Mouse (Mus musculus) heart, embryonic 11.5 days (tissue): Measurements from ENCODE around the gene Col24a1. TPM values are rescaled to one million over a fixed set of nuclear protein-coding genes. Genes with fewer than 3 reads are reported as not detected.

ENCODE experiments used
- ATAC-seq: fragments of 200-750 bp; cut with Nextera tagmentation; replicated peaks from 2 replicates; pipeline ENCODE4 v1.8.0; 2017; ENCODE audit warnings: moderate library complexity; ENCODE audit not compliant: insufficient number of reproducible peaks, low FRiP score, low TSS enrichment
- H3K27ac ChIP-seq: fragments of 300-500 bp; sonication (generic); 2 replicates; pipeline ENCODE4 v1.5.1; 2014; ENCODE audit warnings: mild to moderate bottlenecking, low read depth, low read length
- H3K27me3 ChIP-seq: fragments of 300-500 bp; sonication (generic); 2 replicates; pipeline ENCODE4 v1.6.1; 2014; ENCODE audit warnings: mild to moderate bottlenecking, low read length, mixed read lengths; ENCODE audit not compliant: control insufficient read depth, insufficient read depth
- H3K36me3 ChIP-seq: fragments of 300-500 bp; sonication (generic); 2 replicates; pipeline ENCODE4 v1.6.1; 2014; ENCODE audit warnings: mild to moderate bottlenecking, low read length, moderate library complexity, mixed read lengths; ENCODE audit not compliant: control insufficient read depth, insufficient read depth
- H3K4me1 ChIP-seq: fragments of 300-500 bp; sonication (generic); 2 replicates; pipeline ENCODE4 v1.6.1; 2014; ENCODE audit warnings: low read length; ENCODE audit not compliant: control insufficient read depth, insufficient read depth
- H3K4me2 ChIP-seq: fragments of 300-500 bp; sonication (generic); 2 replicates; pipeline ENCODE4 v1.6.1; 2014; ENCODE audit warnings: mild to moderate bottlenecking, moderate library complexity
- H3K4me3 ChIP-seq: fragments of 300-500 bp; sonication (generic); 2 replicates; pipeline ENCODE4 v1.5.1; 2014; ENCODE audit warnings: low read depth, low read length
- H3K9ac ChIP-seq: fragments of 300-500 bp; sonication (generic); 2 replicates; pipeline ENCODE4 v1.6.1; 2014; ENCODE audit warnings: mild to moderate bottlenecking, low read depth, low read length, moderate library complexity
- H3K9me3 ChIP-seq: fragments of 300-500 bp; sonication (generic); replicated peaks from 2 replicates; pipeline ENCODE4 v1.6.1; 2016; ENCODE audit warnings: low read length; ENCODE audit not compliant: control insufficient read depth
- WGBS: fragments of 180-500 bp; shearing (Covaris S2); extraction: QIAGEN DNeasy Blood & Tissue Kit; methylation state at CpG from one replicate; pipeline ENCODE4 v1.1.7; 2014; ENCODE audit not compliant: insufficient replicate concordance; 5-methylcytosine and 5-hydroxymethylcytosine counted together
- polyA plus RNA-seq: library from polyadenylated mRNA; unstranded; fragments of >200 nt; fragmentation: Nextera tagmentation; extraction: Ambion mirVana; gene quantifications from 2 replicates; pipeline ENCODE4 v1.2.1, GENCODE M21; 2014

The Col24a1 gene
- polyA plus RNA-seq, 1 experiment from 2014 or later, result 0.36 TPM

- no peaks in the 10 kb centered on the region for H3K27me3 ChIP-seq
- ATAC-seq, result no peak
- WGBS, result 88% methylated on average over 4 of the region's 4 CpGs
Measured at GRCm38 (mm10) chr3:145525266-145525665, 233.0 kb downstream of the Col24a1 start.

DNA sequence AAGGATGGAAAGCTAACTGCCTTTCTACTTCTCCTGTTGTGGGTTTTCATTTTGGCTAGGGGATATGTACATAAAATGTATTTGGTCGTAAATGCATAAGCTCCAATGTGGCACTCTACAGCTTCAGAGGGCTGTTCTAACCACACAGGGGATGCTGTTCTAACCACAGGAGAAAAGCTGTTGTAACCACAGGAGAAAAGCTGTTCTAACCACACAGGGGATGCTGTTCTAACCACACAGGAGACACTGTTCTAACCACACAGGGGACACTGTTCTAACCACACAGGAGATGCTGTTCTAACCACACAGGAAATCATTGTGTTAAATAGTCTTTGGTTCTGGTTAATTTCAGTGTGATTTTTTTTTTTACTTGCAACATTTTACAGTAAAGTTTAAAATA is 245.6 kb downstream of the Col24a1 start:
- no peak overlapping the region for H3K4me2 ChIP-seq
- H3K4me3 ChIP-seq, result no peak overlapping the region
- WGBS, result 71% methylated on average over 1 of the region's 1 CpGs
- H3K9me3 ChIP-seq, result no peaks in the 10 kb centered on the region
- H3K27ac ChIP-seq, result no peak overlapping the region
- no peaks in the 10 kb centered on the region for H3K27me3 ChIP-seq
- no peak for ATAC-seq
- H3K36me3 ChIP-seq, result no peaks in the 10 kb centered on the region
- no peaks in the 10 kb centered on the region for H3K4me1 ChIP-seq
- no peak overlapping the region for H3K9ac ChIP-seq

More at GRCm38 (mm10) chr3:145525266-145525665, 233.0 kb downstream of the Col24a1 start:
- no peaks in the 10 kb centered on the region for H3K9me3 ChIP-seq
- H3K36me3 ChIP-seq, result no peaks in the 10 kb centered on the region
- H3K4me3 ChIP-seq, result no peak overlapping the region
- H3K27ac ChIP-seq, result no peak overlapping the region
- H3K4me1 ChIP-seq, result no peaks in the 10 kb centered on the region
- H3K4me2 ChIP-seq, result no peak overlapping the region
- H3K9ac ChIP-seq, result no peak overlapping the region

- H3K4me2 ChIP-seq, result no peak overlapping the region
- H3K27ac ChIP-seq, result no peak overlapping the region
- no peak overlapping the region for H3K9ac ChIP-seq
- ATAC-seq, result no peak
- WGBS, result 76% methylated on average over 10 of the region's 10 CpGs
- no peaks in the 10 kb centered on the region for H3K9me3 ChIP-seq
- no peaks in the 10 kb centered on the region for H3K4me1 ChIP-seq
- no peak overlapping the region for H3K4me3 ChIP-seq
- H3K27me3 ChIP-seq, result no peaks in the 10 kb centered on the region
- H3K36me3 ChIP-seq, result no peaks in the 10 kb centered on the region
Measured at GRCm38 (mm10) chr3:145548441-145549415, 256.5 kb downstream of the Col24a1 start.

DNA sequence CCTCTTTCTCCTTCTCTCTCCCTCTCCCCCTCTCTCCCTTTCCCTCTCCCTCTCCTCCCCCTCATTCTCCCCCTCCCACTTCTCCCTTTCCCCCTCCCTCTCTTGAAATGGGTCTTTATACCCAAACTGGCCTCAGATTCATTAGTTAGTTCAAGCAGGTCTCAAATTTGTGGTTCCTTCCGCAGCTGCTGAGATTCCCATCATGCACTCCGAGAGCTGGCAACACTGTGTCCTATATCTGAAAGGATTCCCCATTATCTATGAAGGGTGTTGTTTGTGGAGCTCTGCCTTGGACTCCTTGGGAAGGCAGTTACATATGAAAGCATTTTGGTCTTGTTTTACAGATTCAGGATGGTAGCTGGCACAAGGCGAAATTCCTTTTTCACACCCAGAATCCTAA is 257.9 kb downstream of the Col24a1 start:
- no peaks in the 10 kb centered on the region for H3K36me3 ChIP-seq
- H3K27me3 ChIP-seq, result no peaks in the 10 kb centered on the region
- no peaks in the 10 kb centered on the region for H3K9me3 ChIP-seq
- no peak overlapping the region for H3K4me2 ChIP-seq
- no peaks in the 10 kb centered on the region for H3K4me1 ChIP-seq
- H3K9ac ChIP-seq, result no peak overlapping the region
- H3K27ac ChIP-seq, result no peak overlapping the region
- ATAC-seq, result no peak
- no peak overlapping the region for H3K4me3 ChIP-seq
- 64% methylated on average over 3 of the region's 3 CpGs for WGBS

- WGBS, result 81% methylated on average over 2 of the region's 2 CpGs
- H3K27me3 ChIP-seq, result no peaks in the 10 kb centered on the region
- H3K9me3 ChIP-seq, result no peaks in the 10 kb centered on the region
- no peak overlapping the region for H3K4me3 ChIP-seq
- H3K27ac ChIP-seq, result no peak overlapping the region
- no peaks in the 10 kb centered on the region for H3K4me1 ChIP-seq
- no peaks in the 10 kb centered on the region for H3K36me3 ChIP-seq
- no peak overlapping the region for H3K9ac ChIP-seq
- no peak for ATAC-seq
- H3K4me2 ChIP-seq, result no peak overlapping the region
Measured at GRCm38 (mm10) chr3:145554388-145554787, 262.1 kb downstream of the Col24a1 start.

- Histone ChIP-seq H3K4me1 (no peaks in the 10 kb centered on the region), H3K4me3 (no peak overlapping the region), H3K36me3 (no peaks in the 10 kb centered on the region), H3K4me2 (no peak overlapping the region), H3K9me3 (no peaks in the 10 kb centered on the region), H3K9ac (no peak overlapping the region), H3K27ac (no peak overlapping the region), H3K27me3 (no peaks in the 10 kb centered on the region)
- 87% methylated on average over 10 of the region's 10 CpGs for WGBS
- ATAC-seq, result no peak
Measured at GRCm38 (mm10) chr3:145556206-145556605, 263.9 kb downstream of the Col24a1 start.

GRCm38 (mm10) chr3:145559675-145560074 is 267.4 kb downstream of the Col24a1 start:
- H3K9me3 ChIP-seq, result 0 out of 2 replicates have a peak, but pooled peaks cover 3% of the 10 kb centered on the region
- 89% methylated on average over 5 of the region's 5 CpGs for WGBS
- H3K27ac ChIP-seq, result no peak overlapping the region
- no peak overlapping the region for H3K4me2 ChIP-seq
- no peaks in the 10 kb centered on the region for H3K27me3 ChIP-seq
- H3K9ac ChIP-seq, result no peak overlapping the region
- H3K4me1 ChIP-seq, result no peaks in the 10 kb centered on the region
- no peaks in the 10 kb centered on the region for H3K36me3 ChIP-seq
- no peak for ATAC-seq
- H3K4me3 ChIP-seq, result no peak overlapping the region

DNA sequence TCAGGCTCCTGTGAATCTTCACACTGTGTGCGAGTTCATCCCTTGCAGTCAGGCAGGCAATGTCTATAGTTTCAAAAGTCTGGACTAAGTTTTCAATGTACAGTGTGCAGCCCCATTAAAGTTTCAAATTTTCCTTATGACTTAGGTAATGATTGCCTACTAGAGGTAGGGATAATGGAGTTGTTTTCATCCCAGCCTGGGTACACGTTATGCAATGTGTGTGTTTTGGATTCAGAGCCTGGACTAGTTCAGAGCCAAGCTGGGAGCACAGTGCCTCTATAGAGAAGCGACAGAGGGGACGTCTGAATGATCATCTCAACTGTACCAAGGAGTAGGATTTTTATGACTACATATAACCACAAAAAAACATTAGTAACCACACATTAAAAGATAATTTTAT is 267.8 kb downstream of the Col24a1 start:
- Histone ChIP-seq H3K4me1 (no peaks in the 10 kb centered on the region), H3K27me3 (no peaks in the 10 kb centered on the region), H3K4me2 (no peak overlapping the region), H3K9me3 (0 out of 2 replicates have a peak, but pooled peaks cover 3% of the 10 kb centered on the region), H3K9ac (no peak overlapping the region), H3K27ac (no peak overlapping the region), H3K4me3 (no peak overlapping the region), H3K36me3 (no peaks in the 10 kb centered on the region)
- ATAC-seq, result no peak
- WGBS, result 82% methylated on average over 4 of the region's 4 CpGs

DNA sequence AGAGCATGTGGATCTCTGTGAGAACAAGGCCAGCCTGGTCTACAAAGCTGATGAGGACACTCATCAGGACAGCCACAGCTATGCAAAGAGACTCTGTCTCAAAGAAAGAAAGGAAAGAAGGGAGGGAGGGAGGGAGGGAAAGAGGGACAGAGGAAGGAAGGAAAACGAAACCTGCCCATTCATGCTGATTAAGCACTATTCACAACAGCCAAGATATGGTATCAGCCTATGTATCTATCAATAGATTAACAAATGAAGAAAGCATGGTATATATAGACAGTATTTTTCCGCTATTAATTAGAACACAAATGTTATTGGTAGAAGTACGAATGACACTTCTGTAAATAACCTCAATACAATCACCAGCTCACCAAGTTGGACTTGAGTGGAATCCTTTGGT is 282.2 kb downstream of the Col24a1 start:
- Histone ChIP-seq H3K4me2 (no peak overlapping the region), H3K27ac (no peak overlapping the region), H3K27me3 (no peaks in the 10 kb centered on the region), H3K4me1 (peaks cover 12% of the 10 kb centered on the region), H3K9ac (no peak overlapping the region), H3K4me3 (no peak overlapping the region), H3K36me3 (peaks cover 10% of the 10 kb centered on the region), H3K9me3 (no peaks in the 10 kb centered on the region)
- WGBS, result 88% methylated on average over 3 of the region's 3 CpGs
- ATAC-seq, result no peak
